Mouse (Mus musculus): ENCODE results near the gene Them7. TPM values are rescaled to one million over a fixed set of nuclear protein-coding genes. Genes with fewer than 3 reads are reported as not detected.

The Them7 gene
- polyA plus RNA-seq, 1 experiment from 2014 or later = not detected

GRCm38 (mm10) chr2:105242940-105243339 is 18.8 kb downstream of the Them7 start:
- Histone ChIP-seq H3K27me3 (replicated peaks; ENCODE audit: control insufficient read depth, insufficient read depth, low read length) (no peaks in the 10 kb centered on the region), H3K4me3 (ENCODE audit: low read depth, low read length) (no peak overlapping the region), H3K4me2 (ENCODE audit: low read length) (no peak overlapping the region), H3K9ac (ENCODE audit: low read length) (no peak overlapping the region), H3K4me1 (ENCODE audit: control insufficient read depth, insufficient read depth, low read length) (no peaks in the 10 kb centered on the region), H3K27ac (ENCODE audit: low read depth, low read length) (no peak overlapping the region), H3K36me3 (ENCODE audit: control insufficient read depth, insufficient read depth, low read length) (no peaks in the 10 kb centered on the region), H3K9me3 (replicated peaks; ENCODE audit: control insufficient read depth, low read length) (no peaks in the 10 kb centered on the region)
- DNase-seq (ENCODE audit: low spot score) (no peak), ATAC-seq (no peak)
- 78% methylated on average over 7 of the region's 7 CpGs for WGBS

GRCm38 (mm10) chr2:105244733-105245132 is 20.6 kb downstream of the Them7 start:
- Histone ChIP-seq H3K4me2 (ENCODE audit: low read length) (no peak overlapping the region), H3K36me3 (ENCODE audit: control insufficient read depth, insufficient read depth, low read length) (no peaks in the 10 kb centered on the region), H3K9ac (ENCODE audit: low read length) (no peak overlapping the region), H3K4me1 (ENCODE audit: control insufficient read depth, insufficient read depth, low read length) (no peaks in the 10 kb centered on the region), H3K27me3 (replicated peaks; ENCODE audit: control insufficient read depth, insufficient read depth, low read length) (no peaks in the 10 kb centered on the region), H3K27ac (ENCODE audit: low read depth, low read length) (no peak overlapping the region), H3K9me3 (replicated peaks; ENCODE audit: control insufficient read depth, low read length) (no peaks in the 10 kb centered on the region), H3K4me3 (ENCODE audit: low read depth, low read length) (no peak overlapping the region)
- 81% methylated on average over 13 of the region's 13 CpGs for WGBS
- DNase-seq (ENCODE audit: low spot score) = no peak
- no peak for ATAC-seq

GRCm38 (mm10) chr2:105251978-105252377 is 27.9 kb downstream of the Them7 start:
- Histone ChIP-seq H3K4me1 (ENCODE audit: control insufficient read depth, insufficient read depth, low read length) (no peaks in the 10 kb centered on the region), H3K36me3 (ENCODE audit: control insufficient read depth, insufficient read depth, low read length) (no peaks in the 10 kb centered on the region), H3K4me3 (ENCODE audit: low read depth, low read length) (no peak overlapping the region), H3K9me3 (replicated peaks; ENCODE audit: control insufficient read depth, low read length) (no peaks in the 10 kb centered on the region), H3K9ac (ENCODE audit: low read length) (no peak overlapping the region), H3K27me3 (replicated peaks; ENCODE audit: control insufficient read depth, insufficient read depth, low read length) (no peaks in the 10 kb centered on the region), H3K27ac (ENCODE audit: low read depth, low read length) (no peak overlapping the region), H3K4me2 (ENCODE audit: low read length) (no peak overlapping the region)
- DNase-seq (ENCODE audit: low spot score) (no peak), ATAC-seq (no peak)
- WGBS = 65% methylated on average over 3 of the region's 3 CpGs

- Histone ChIP-seq H3K4me3 (ENCODE audit: low read depth, low read length) (no peak overlapping the region), H3K36me3 (ENCODE audit: control insufficient read depth, insufficient read depth, low read length) (no peaks in the 10 kb centered on the region), H3K9ac (ENCODE audit: low read length) (no peak overlapping the region), H3K9me3 (replicated peaks; ENCODE audit: control insufficient read depth, low read length) (no peaks in the 10 kb centered on the region), H3K4me1 (ENCODE audit: control insufficient read depth, insufficient read depth, low read length) (no peaks in the 10 kb centered on the region), H3K27ac (ENCODE audit: low read depth, low read length) (no peak overlapping the region), H3K4me2 (ENCODE audit: low read length) (no peak overlapping the region), H3K27me3 (replicated peaks; ENCODE audit: control insufficient read depth, insufficient read depth, low read length) (no peaks in the 10 kb centered on the region)
- DNase-seq (ENCODE audit: low spot score) (peak; percentile 62), ATAC-seq (peak; percentile 77; the same call in 1 of the 2 replicates)
- 68% methylated on average over 7 of the region's 7 CpGs for WGBS
Observed at GRCm38 (mm10) chr2:105252824-105253223, 28.7 kb downstream of the Them7 start.

- 63% methylated on average over 4 of the region's 4 CpGs for WGBS
- no peaks in the 10 kb centered on the region for H3K27me3 ChIP-seq (replicated peaks; ENCODE audit: control insufficient read depth, insufficient read depth, low read length)
- no peak for DNase-seq (ENCODE audit: low spot score)
- no peaks in the 10 kb centered on the region for H3K9me3 ChIP-seq (replicated peaks; ENCODE audit: control insufficient read depth, low read length)
- H3K4me2 ChIP-seq (ENCODE audit: low read length) = no peak overlapping the region
- no peaks in the 10 kb centered on the region for H3K4me1 ChIP-seq (ENCODE audit: control insufficient read depth, insufficient read depth, low read length)
- H3K27ac ChIP-seq (ENCODE audit: low read depth, low read length) = no peak overlapping the region
- ATAC-seq = no peak
- no peak overlapping the region for H3K4me3 ChIP-seq (ENCODE audit: low read depth, low read length)
- no peak overlapping the region for H3K9ac ChIP-seq (ENCODE audit: low read length)
- H3K36me3 ChIP-seq (ENCODE audit: control insufficient read depth, insufficient read depth, low read length) = no peaks in the 10 kb centered on the region
Observed at GRCm38 (mm10) chr2:105255457-105255856, 31.3 kb downstream of the Them7 start.

GRCm38 (mm10) chr2:105256427-105257071 is 32.4 kb downstream of the Them7 start:
- Histone ChIP-seq H3K36me3 (ENCODE audit: control insufficient read depth, insufficient read depth, low read length) (no peaks in the 10 kb centered on the region), H3K27me3 (replicated peaks; ENCODE audit: control insufficient read depth, insufficient read depth, low read length) (no peaks in the 10 kb centered on the region), H3K9me3 (replicated peaks; ENCODE audit: control insufficient read depth, low read length) (no peaks in the 10 kb centered on the region), H3K4me2 (ENCODE audit: low read length) (no peak overlapping the region), H3K27ac (ENCODE audit: low read depth, low read length) (no peak overlapping the region), H3K9ac (ENCODE audit: low read length) (no peak overlapping the region), H3K4me3 (ENCODE audit: low read depth, low read length) (no peak overlapping the region), H3K4me1 (ENCODE audit: control insufficient read depth, insufficient read depth, low read length) (no peaks in the 10 kb centered on the region)
- ATAC-seq (peak; percentile 57; the same call in 1 of the 2 replicates), DNase-seq (ENCODE audit: low spot score) (peak; percentile 85)
- 59% methylated on average over 2 of the region's 2 CpGs for WGBS

- no peak for ATAC-seq
- Histone ChIP-seq H3K4me1 (ENCODE audit: control insufficient read depth, insufficient read depth, low read length) (no peaks in the 10 kb centered on the region), H3K4me2 (ENCODE audit: low read length) (no peak overlapping the region), H3K4me3 (ENCODE audit: low read depth, low read length) (no peak overlapping the region), H3K36me3 (ENCODE audit: control insufficient read depth, insufficient read depth, low read length) (no peaks in the 10 kb centered on the region), H3K9me3 (replicated peaks; ENCODE audit: control insufficient read depth, low read length) (no peaks in the 10 kb centered on the region), H3K9ac (ENCODE audit: low read length) (no peak overlapping the region), H3K27ac (ENCODE audit: low read depth, low read length) (no peak overlapping the region), H3K27me3 (replicated peaks; ENCODE audit: control insufficient read depth, insufficient read depth, low read length) (no peaks in the 10 kb centered on the region)
- no peak for DNase-seq (ENCODE audit: low spot score)
- 53% methylated on average over 2 of the region's 2 CpGs for WGBS
Observed at GRCm38 (mm10) chr2:105257376-105257775, 33.3 kb downstream of the Them7 start.

GRCm38 (mm10) chr2:105261335-105261734 is 37.2 kb downstream of the Them7 start:
- Histone ChIP-seq H3K4me3 (ENCODE audit: low read depth, low read length) (no peak overlapping the region), H3K27ac (ENCODE audit: low read depth, low read length) (no peak overlapping the region), H3K27me3 (replicated peaks; ENCODE audit: control insufficient read depth, insufficient read depth, low read length) (no peaks in the 10 kb centered on the region), H3K9ac (ENCODE audit: low read length) (no peak overlapping the region), H3K4me1 (ENCODE audit: control insufficient read depth, insufficient read depth, low read length) (no peaks in the 10 kb centered on the region), H3K4me2 (ENCODE audit: low read length) (no peak overlapping the region), H3K36me3 (ENCODE audit: control insufficient read depth, insufficient read depth, low read length) (no peaks in the 10 kb centered on the region), H3K9me3 (replicated peaks; ENCODE audit: control insufficient read depth, low read length) (no peaks in the 10 kb centered on the region)
- 63% methylated on average over 11 of the region's 11 CpGs for WGBS
- DNase-seq (ENCODE audit: low spot score) (no peak), ATAC-seq (no peak)

GRCm38 (mm10) chr2:105263219-105263618 is 39.1 kb downstream of the Them7 start:
- 26% methylated on average over 2 of the region's 2 CpGs for WGBS
- H3K9me3 ChIP-seq (replicated peaks; ENCODE audit: control insufficient read depth, low read length) = no peaks in the 10 kb centered on the region
- ATAC-seq = no peak

More at GRCm38 (mm10) chr2:105263219-105263618, 39.1 kb downstream of the Them7 start:
- Histone ChIP-seq H3K27me3 (replicated peaks; ENCODE audit: control insufficient read depth, insufficient read depth, low read length) (no peaks in the 10 kb centered on the region), H3K4me3 (ENCODE audit: low read depth, low read length) (no peak overlapping the region), H3K9ac (ENCODE audit: low read length) (no peak overlapping the region), H3K4me1 (ENCODE audit: control insufficient read depth, insufficient read depth, low read length) (no peaks in the 10 kb centered on the region), H3K4me2 (ENCODE audit: low read length) (no peak overlapping the region), H3K36me3 (ENCODE audit: control insufficient read depth, insufficient read depth, low read length) (no peaks in the 10 kb centered on the region), H3K27ac (ENCODE audit: low read depth, low read length) (no peak overlapping the region)
- no peak for DNase-seq (ENCODE audit: low spot score)

Measured in forebrain, embryonic 14.5 days (tissue).